Mouse (Mus musculus) thymus, adult 2 months (tissue): ENCODE data around the gene Gm11027. TPM values are rescaled to one million over a fixed set of nuclear protein-coding genes. Genes with fewer than 3 reads are reported as not detected.
"Not testable (repeated sequence)": the region's sequence is repeated elsewhere in the genome, so short reads cannot be mapped to it uniquely, and the experiment has no call there.

Experiments
- DNase-seq: peaks from one replicate; pipeline ENCODE4 v3.0.0; 2021
- H3K27ac ChIP-seq: fragments of 200-500 bp; 2 replicates; pipeline ENCODE4 v1.5.1; 2012; ENCODE audit warnings: low read length, control low read depth; ENCODE audit not compliant: control insufficient read depth, insufficient read depth
- H3K27me3 ChIP-seq: fragments of 200-500 bp; 2 replicates; pipeline ENCODE4 v1.6.1; 2012; ENCODE audit warnings: mild to moderate bottlenecking, low read length, moderate library complexity, mixed read lengths; ENCODE audit not compliant: control insufficient read depth, insufficient read depth
- H3K36me3 ChIP-seq: fragments of 200-500 bp; 2 replicates; pipeline ENCODE4 v1.6.1; 2012; ENCODE audit warnings: mild to moderate bottlenecking, low read length, moderate library complexity; ENCODE audit not compliant: control insufficient read depth, insufficient read depth
- H3K4me1 ChIP-seq: fragments of 200-500 bp; replicated peaks from 2 replicates; pipeline ENCODE4 v1.6.1; 2012; ENCODE audit warnings: low read length; ENCODE audit not compliant: control insufficient read depth, insufficient read depth
- H3K4me3 ChIP-seq: fragments of 200-500 bp; 2 replicates; pipeline ENCODE4 v1.5.1; 2012; ENCODE audit warnings: mild to moderate bottlenecking, low read length, control low read depth, moderate library complexity; ENCODE audit not compliant: control insufficient read depth, insufficient read depth
- CTCF ChIP-seq: fragments of 200-500 bp; IDR thresholded peaks from 2 replicates; pipeline ENCODE4 v1.5.1; 2012; ENCODE audit warnings: mild to moderate bottlenecking, control low read depth, low read length, moderate library complexity, borderline replicate concordance; ENCODE audit not compliant: control insufficient read depth, poor library complexity, insufficient read depth; ENCODE audit errors: extremely low read depth
- POLR2A ChIP-seq: fragments of 200-500 bp; IDR thresholded peaks from 2 replicates; pipeline ENCODE4 v1.6.1; 2012; ENCODE audit warnings: mild to moderate bottlenecking, low read length, control low read depth, moderate library complexity; ENCODE audit not compliant: control insufficient read depth, poor library complexity, insufficient read depth; ENCODE audit errors: extremely low read depth
- WGBS: fragments of 180-500 bp; shearing (Covaris S2); methylation state at CpG from one replicate; pipeline ENCODE4 v1.1.7; 2018; 5-methylcytosine and 5-hydroxymethylcytosine counted together
- polyA plus RNA-seq: library from polyadenylated mRNA; depleted of rRNA; stranded (reverse); fragments of >200 nt; gene quantifications from 2 replicates; pipeline ENCODE4 v1.2.3, GENCODE M21; 2012; rRNA removed

The Gm11027 gene
- polyA plus RNA-seq, result not detected in 2 replicates

- WGBS, result 95% methylated on average over 2 of the region's 2 CpGs
- not testable (repeated sequence) for H3K36me3 ChIP-seq
Measured at GRCm38 (mm10) chr12:116275086-116275485, at the start of gene Gm11027. Gene Gm11027 (plus strand): TSS chr12:116275386.

GRCm38 (mm10) chr12:116226289-116227057, 48.7 kb upstream of the Gm11027 start:
- no peaks in the 10 kb centered on the region for H3K36me3 ChIP-seq
- H3K27me3 ChIP-seq, result no peaks in the 10 kb centered on the region
- no peak overlapping the region for H3K27ac ChIP-seq
- TF ChIP-seq POLR2A, result no peak
- DNase-seq, result no peak
- no peak overlapping the region for H3K4me3 ChIP-seq
- 96% methylated on average over 10 of the region's 10 CpGs for WGBS
- no peaks in the 10 kb centered on the region for H3K4me1 ChIP-seq

More at GRCm38 (mm10) chr12:116275086-116275485, at the start of gene Gm11027:
- not testable (repeated sequence) for H3K27me3 ChIP-seq, H3K4me3 ChIP-seq, DNase-seq, H3K27ac ChIP-seq, H3K4me1 ChIP-seq

- DNase-seq, result no peak
- no peak for TF ChIP-seq POLR2A
- TF ChIP-seq CTCF, result no peak
- H3K36me3 ChIP-seq, result no peaks in the 10 kb centered on the region
- H3K27me3 ChIP-seq, result no peaks in the 10 kb centered on the region
- WGBS, result 91% methylated on average over 3 of the region's 3 CpGs
- no peak overlapping the region for H3K27ac ChIP-seq
- H3K4me1 ChIP-seq, result no peaks in the 10 kb centered on the region
- H3K4me3 ChIP-seq, result no peak overlapping the region
Measured at GRCm38 (mm10) chr12:116229451-116229850, 45.7 kb upstream of the Gm11027 start.

GRCm38 (mm10) chr12:116231612-116232011, 43.6 kb upstream of the Gm11027 start:
- H3K4me3 ChIP-seq, result no peak overlapping the region
- no peaks in the 10 kb centered on the region for H3K4me1 ChIP-seq
- H3K27ac ChIP-seq, result no peak overlapping the region
- H3K36me3 ChIP-seq, result no peaks in the 10 kb centered on the region
- no peaks in the 10 kb centered on the region for H3K27me3 ChIP-seq
- WGBS, result 85% methylated on average over 12 of the region's 12 CpGs
- no peak for DNase-seq
- TF ChIP-seq POLR2A (no peak), CTCF (no peak)

DNA sequence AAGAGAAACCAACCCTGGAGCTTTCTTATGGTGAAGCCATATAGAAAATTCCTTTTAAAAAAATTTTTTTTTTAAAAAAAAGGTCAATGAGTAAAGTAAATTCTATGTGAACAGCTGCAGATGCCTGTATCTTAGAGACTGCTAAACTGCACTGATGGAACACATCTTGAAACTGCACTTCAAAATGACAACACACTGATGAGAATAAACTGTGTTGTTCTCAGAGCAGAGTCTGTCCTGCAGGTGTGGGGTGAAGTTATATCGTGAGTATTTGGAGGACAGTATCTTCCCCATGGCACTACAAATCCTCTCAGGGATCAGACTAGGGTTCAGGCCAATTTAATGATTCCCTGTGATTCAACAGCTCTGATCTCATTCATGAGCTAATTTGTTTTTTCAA, 43.1 kb upstream of the Gm11027 start:
- no peak for TF ChIP-seq CTCF
- no peak for TF ChIP-seq POLR2A
- WGBS, result 91% methylated on average over 1 of the region's 1 CpGs
- Histone ChIP-seq H3K4me1 (no peaks in the 10 kb centered on the region), H3K36me3 (no peaks in the 10 kb centered on the region), H3K4me3 (no peak overlapping the region), H3K27ac (no peak overlapping the region), H3K27me3 (no peaks in the 10 kb centered on the region)
- no peak for DNase-seq

DNA sequence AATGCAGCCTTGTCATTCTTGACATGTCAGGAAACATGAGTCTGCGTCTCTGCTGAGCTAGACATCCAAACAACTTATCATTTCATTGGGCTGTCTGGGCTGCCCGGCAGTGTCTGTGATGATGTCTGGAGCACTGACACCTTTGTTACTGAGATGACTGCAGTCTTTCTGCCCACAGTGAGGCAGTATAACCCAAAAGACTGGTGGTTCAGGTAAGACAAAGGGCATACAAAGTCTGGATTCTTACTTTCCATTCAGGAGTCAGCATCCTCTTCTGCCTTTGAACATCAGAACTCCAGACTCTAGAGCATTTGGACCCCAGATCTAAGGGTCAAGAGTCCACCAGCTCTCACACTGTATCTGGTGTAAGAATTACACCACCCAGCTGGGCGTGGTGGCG, 39.8 kb upstream of the Gm11027 start:
- no peaks in the 10 kb centered on the region for H3K4me1 ChIP-seq
- no peak overlapping the region for H3K27ac ChIP-seq
- DNase-seq, result peak; percentile 8
- H3K36me3 ChIP-seq, result no peaks in the 10 kb centered on the region
- TF ChIP-seq POLR2A (no peak), CTCF (no peak)
- H3K27me3 ChIP-seq, result no peaks in the 10 kb centered on the region
- 93% methylated on average over 4 of the region's 4 CpGs for WGBS
- H3K4me3 ChIP-seq, result no peak overlapping the region

DNA sequence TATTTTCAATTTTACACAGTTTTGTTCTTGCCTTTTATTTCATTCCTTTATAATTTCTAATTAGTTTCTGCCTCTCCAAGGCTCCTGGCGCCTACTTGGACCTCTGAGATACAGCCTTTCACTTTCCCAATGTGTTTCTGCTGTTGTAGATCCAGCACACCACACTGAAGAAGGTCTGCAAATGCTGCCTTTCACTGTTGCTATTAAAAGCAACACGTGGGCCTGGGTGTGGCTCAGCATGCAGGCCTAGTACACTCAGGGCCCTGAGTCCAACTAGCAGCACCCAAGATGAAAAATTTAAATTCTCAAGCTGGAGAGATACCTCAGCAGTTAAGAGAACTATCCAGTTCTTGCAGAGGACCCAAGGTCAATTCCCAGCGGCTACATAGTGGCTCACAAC, 38.5 kb upstream of the Gm11027 start:
- TF ChIP-seq CTCF, result no peak
- Histone ChIP-seq H3K4me1 (no peaks in the 10 kb centered on the region), H3K27me3 (no peaks in the 10 kb centered on the region), H3K27ac (no peak overlapping the region), H3K36me3 (no peaks in the 10 kb centered on the region), H3K4me3 (no peak overlapping the region)
- DNase-seq, result no peak
- WGBS, result 94% methylated on average over 3 of the region's 3 CpGs
